Mouse (Mus musculus): ENCODE data around the gene Tmem135.

DNA sequence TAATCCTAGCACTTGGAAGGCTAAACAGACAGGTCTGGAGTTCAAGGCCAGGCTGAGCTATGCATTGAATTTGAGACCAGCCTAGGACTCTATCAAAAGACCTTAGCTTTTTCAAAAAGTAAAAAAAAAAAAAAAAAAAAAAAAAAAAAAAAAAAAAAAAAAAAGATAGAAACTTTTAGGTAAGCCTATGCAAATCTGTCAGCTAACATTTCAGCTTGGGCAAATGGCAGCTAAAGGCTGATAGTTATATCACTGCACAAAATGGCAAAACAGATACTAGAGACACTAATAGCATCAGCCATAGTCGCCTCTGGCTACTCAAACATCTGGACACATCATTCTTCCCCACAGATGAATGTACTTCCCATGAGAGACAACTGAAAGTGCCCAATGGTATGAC, 64.2 kb downstream of the Tmem135 start:
- no peak for TF ChIP-seq POLR2A (IDR thresholded peaks at IDR 0.05; ENCODE audit: low read depth, low read length)
- no peak for TF ChIP-seq CTCF (IDR thresholded peaks at IDR 0.05; ENCODE audit: extremely low read depth, insufficient read length, insufficient replicate concordance, low read depth, low read length)

Measured in small intestine, adult 2 months (tissue).